14 mouse cellular contexts compared by ENCODE assay signal in the genomic region with DNA sequence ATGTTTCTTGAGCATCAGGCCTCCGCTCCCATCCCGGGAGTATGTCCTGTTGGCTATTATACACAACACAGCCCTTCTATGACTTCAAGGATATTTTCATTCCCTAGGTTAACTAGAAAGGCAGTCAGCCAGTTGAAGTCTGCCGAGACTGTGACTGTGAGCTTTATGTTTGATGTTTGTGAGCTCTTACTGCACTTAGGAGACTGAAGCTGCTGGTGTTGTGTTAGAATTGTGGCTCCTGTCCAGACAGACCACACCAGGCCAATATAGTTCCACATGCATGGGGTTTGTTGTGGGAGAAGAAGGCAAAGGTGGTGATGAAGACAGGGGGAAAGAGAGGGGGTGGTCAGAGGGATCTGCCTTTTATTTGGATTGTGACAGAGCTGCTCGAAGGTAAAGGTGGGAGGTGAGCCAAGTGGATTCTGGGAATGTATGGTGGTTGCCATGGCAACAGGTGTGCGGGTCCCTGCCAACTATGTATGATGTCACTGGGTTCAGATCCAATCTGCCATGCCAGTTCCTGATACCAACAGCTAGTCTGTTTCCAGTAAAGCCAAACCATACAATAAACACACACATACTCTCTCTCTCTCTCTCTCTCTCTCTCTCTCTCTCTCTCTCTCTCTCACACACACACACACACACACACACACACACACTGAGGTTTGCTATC.
DNase-seq lines count a peak whose midpoint lies in the region; ATAC-seq and TF ChIP-seq lines count a peak whose summit lies in the region.
"Had no signal": no experiment of that assay in that cellular context is flagged by ENCODE, and none has a peak within 500 bp of the region (broad histone marks: within the 10 kb centered on the region; RNA-seq: fewer than 3 reads in every experiment).

No protein-coding gene starts in this region.

- no peak for ATAC-seq in megakaryocyte-erythroid progenitor cell, adult 5-6 weeks (replicated peaks; ENCODE audit: low FRiP score, low TSS enrichment, poor library complexity, severe bottlenecking)
- ATAC-seq: CD4-positive, CD25-positive, alpha-beta regulatory T cell, adult 4 months had no signal

- intact Hi-C loops in left cerebral cortex, postnatal 36 days (cut with DNase I), result no loop called here
- intact Hi-C loops in left cerebral cortex, adult 2 months (cut with DNase I), result no loop called here

- no peak for TF ChIP-seq POLR2A in brain, embryonic 14.5 days (IDR thresholded peaks at IDR 0.05; ENCODE audit: borderline replicate concordance, extremely low read depth, insufficient read depth, insufficient read length, poor library complexity, severe bottlenecking)

- no peak for TF ChIP-seq CTCF in left cerebral cortex, adult 2 months (IDR thresholded peaks at IDR 0.05)
- no peak for TF ChIP-seq CTCF in brain, embryonic 14.5 days (IDR thresholded peaks at IDR 0.05; ENCODE audit: borderline replicate concordance, extremely low read depth, insufficient read depth, insufficient read length)

- DNase-seq in left cerebral cortex, postnatal 36 days (ENCODE audit: low spot score in 2 of 2), result peak; percentile 10 to 15
- DNase-seq in left cerebral cortex, adult 2 months (ENCODE audit: extremely low spot score in 1 of 2, low spot score in 2 of 2), result no peak
- DNase-seq in NIH3T3 (ENCODE audit: low read depth), result peak; percentile 6
- DNase-seq in brain, embryonic 14.5 days (ENCODE audit: low read depth), result peak; percentile 67
- DNase-seq in cerebellum, postnatal 14 days, result peak; percentile 45 to 52
- no peak for DNase-seq in thymus, postnatal 10 days (ENCODE audit: low spot score in 2 of 2)
- DNase-seq: gastrocnemius, postnatal 36 days; kidney, adult 8-10 months; lung, postnatal 36 days; thymus, postnatal 36 days had no signal

- H3K4me3 ChIP-seq in left cerebral cortex, adult 2 months, result no peak overlapping the region
- H3K4me3 ChIP-seq: heart, embryonic 15.5 days had no signal

- no peak overlapping the region for H3K27ac ChIP-seq in left cerebral cortex, adult 2 months
- H3K27ac ChIP-seq: heart, embryonic 15.5 days; hindbrain, embryonic 14.5 days had no signal

Comparison
In these comparisons a context has a peak if more than half of its experiments do, and no peak if none do; other contexts are left out.
1. DNase-seq: peak in left cerebral cortex, postnatal 36 days (2 of 2), NIH3T3 (single experiment), brain, embryonic 14.5 days (single experiment) and cerebellum, postnatal 14 days (2 of 2); none in left cerebral cortex, adult 2 months (0 of 2) and thymus, postnatal 10 days (0 of 2).